Comparison of ENCODE assay signal across 32 mouse cellular contexts in genomic region chr11:70291235-70291634, GRCm38 (mm10). TPM values are rescaled to one million over a fixed set of nuclear protein-coding genes. Genes with fewer than 3 reads are reported as not detected.
DNase-seq lines count a peak whose midpoint lies in the region; ATAC-seq and TF ChIP-seq lines count a peak whose summit lies in the region.
"Had no signal": no experiment of that assay in that cellular context is flagged by ENCODE, and none has a peak within 500 bp of the region (broad histone marks: within the 10 kb centered on the region; RNA-seq: fewer than 3 reads in every experiment).

No protein-coding gene starts in this region.

- H3K9ac ChIP-seq in forebrain, embryonic 16.5 days (replicated peaks; ENCODE audit: low read depth, low read length), result no peak overlapping the region
- H3K9ac ChIP-seq: embryonic facial prominence, embryonic 13.5 days; forebrain, embryonic 15.5 days; heart, embryonic 13.5 days; hindbrain, embryonic 14.5 days; liver, embryonic 14.5 days; lung, embryonic 14.5 days had no signal

- ATAC-seq in forebrain, embryonic 16.5 days, result no peak
- ATAC-seq: activated CD4-positive, CD25-positive, alpha-beta regulatory T cell, adult 4 months; forebrain, embryonic 15.5 days; intestine, postnatal 0 days had no signal

- no peaks in the 10 kb centered on the region for H3K36me3 ChIP-seq in testis, adult 2 months (ENCODE audit: control insufficient read depth, insufficient read depth, low read length)
- no peaks in the 10 kb centered on the region for H3K36me3 ChIP-seq in forebrain, embryonic 16.5 days (ENCODE audit: control insufficient read depth, insufficient read depth)
- H3K36me3 ChIP-seq: embryonic facial prominence, embryonic 13.5 days; forebrain, embryonic 10.5 days; forebrain, embryonic 15.5 days; heart, embryonic 13.5 days had no signal

- H3K4me2 ChIP-seq in forebrain, embryonic 16.5 days (ENCODE audit: low read length), result no peak overlapping the region
- H3K4me2 ChIP-seq: embryonic facial prominence, embryonic 13.5 days; forebrain, embryonic 15.5 days; heart, embryonic 13.5 days; hindbrain, embryonic 14.5 days; lung, embryonic 14.5 days had no signal

- WGBS in forebrain, embryonic 16.5 days, result 82% methylated on average over 6 of the region's 6 CpGs

- no peak for TF ChIP-seq CTCF in testis, adult 2 months (IDR thresholded peaks at IDR 0.05; ENCODE audit: control insufficient read depth, insufficient read depth, insufficient replicate concordance, low read depth, low read length)

- H3K4me3 ChIP-seq in testis, adult 2 months (ENCODE audit: control insufficient read depth, low read depth, low read length), result peak overlapping the region; percentile 67
- no peak overlapping the region for H3K4me3 ChIP-seq in forebrain, embryonic 16.5 days (replicated peaks; ENCODE audit: low read length)
- H3K4me3 ChIP-seq: embryonic facial prominence, embryonic 13.5 days; forebrain, embryonic 10.5 days; forebrain, embryonic 15.5 days; gastrocnemius, adult 2 months; heart, embryonic 13.5 days; megakaryocyte, embryonic 14.5 days had no signal

- peaks cover 6% of the 10 kb centered on the region for H3K4me1 ChIP-seq in testis, adult 2 months (ENCODE audit: control insufficient read depth, insufficient read depth, low read length)
- no peaks in the 10 kb centered on the region for H3K4me1 ChIP-seq in forebrain, embryonic 16.5 days (replicated peaks; ENCODE audit: control insufficient read depth, insufficient read depth, low read length)
- H3K4me1 ChIP-seq: embryonic facial prominence, embryonic 13.5 days; forebrain, embryonic 15.5 days had no signal

- no peaks in the 10 kb centered on the region for H3K27me3 ChIP-seq in testis, adult 2 months (ENCODE audit: control insufficient read depth, insufficient read depth, low read length)
- no peaks in the 10 kb centered on the region for H3K27me3 ChIP-seq in forebrain, embryonic 16.5 days (replicated peaks; ENCODE audit: control insufficient read depth, insufficient read depth, low read length)
- H3K27me3 ChIP-seq: embryonic facial prominence, embryonic 13.5 days; forebrain, embryonic 15.5 days; heart, embryonic 13.5 days; megakaryocyte, embryonic 14.5 days had no signal

- H3K27ac ChIP-seq in testis, adult 2 months (ENCODE audit: control insufficient read depth, insufficient read depth, low read depth, low read length), result peak overlapping the region; percentile 50
- no peak overlapping the region for H3K27ac ChIP-seq in forebrain, embryonic 16.5 days (ENCODE audit: low read length)
- H3K27ac ChIP-seq: embryonic facial prominence, embryonic 13.5 days; forebrain, embryonic 10.5 days; forebrain, embryonic 15.5 days; gastrocnemius, adult 2 months; heart, embryonic 13.5 days; hindbrain, embryonic 14.5 days; liver, embryonic 14.5 days had no signal

- no peaks in the 10 kb centered on the region for H3K9me3 ChIP-seq in forebrain, embryonic 16.5 days (ENCODE audit: control insufficient read depth, low read length)
- H3K9me3 ChIP-seq: embryonic facial prominence, embryonic 13.5 days; forebrain, embryonic 10.5 days; forebrain, embryonic 15.5 days; heart, embryonic 13.5 days had no signal

- DNase-seq in testis, postnatal 14 days (ENCODE audit: low spot score), result no peak
- DNase-seq in naive thymus-derived CD4-positive, alpha-beta T cell, adult 2 months (ENCODE audit: low read depth), result peak; percentile 46
- peak; percentile 68 for DNase-seq in thymus, postnatal 25 days
- no peak for DNase-seq in kidney, adult 11 months
- DNase-seq in right cerebral cortex, adult 2 months (ENCODE audit: low spot score in 2 of 2), result no peak
- DNase-seq: adrenal gland, adult 2 months; cerebellum, adult 9-10 months; cerebellum, postnatal 36 days; gastrocnemius, adult 2 months; gastrocnemius, postnatal 36 days; heart, postnatal 10 days; kidney, postnatal 14 days; layer of hippocampus, adult 9-11 months; liver; lung, postnatal 14 days; midbrain, embryonic 14.5 days; right cerebral cortex, postnatal 4 days had no signal

- no peak for TF ChIP-seq POLR2A in testis, adult 2 months (IDR thresholded peaks at IDR 0.05; ENCODE audit: control insufficient read depth, low read depth, low read length)

RNA-seq across cellular contexts. Expression of gene Alox12e, which starts 31.2 kb away (rescaled TPM):
- 0.12 TPM in 1 of 2 replicates, not detected in the other for polyA plus RNA-seq in testis, adult 2 months (2012; rRNA removed)
- polyA plus RNA-seq in forebrain, embryonic 16.5 days (2015; fragmentation: Nextera tagmentation; extraction: Ambion mirVana), result not detected in 2 replicates
- polyA plus RNA-seq: activated CD4-positive, CD25-positive, alpha-beta regulatory T cell, adult 4 months; forebrain, embryonic 10.5 days; forebrain, embryonic 15.5 days; heart, embryonic 13.5 days; hindbrain, embryonic 14.5 days; intestine, postnatal 0 days; kidney, embryonic 14.5 days; limb, embryonic 11.5 days; lung, embryonic 14.5 days; midbrain, embryonic 14.5 days; neural tube, embryonic 11.5 days had no signal

RNA-seq across cellular contexts. Expression of gene Alox12, which starts 36.1 kb away (rescaled TPM):
- polyA plus RNA-seq in testis, adult 2 months (2012; rRNA removed), result 4.2 and 4.8 TPM in 2 replicates
- polyA plus RNA-seq in forebrain, embryonic 16.5 days (2015; fragmentation: Nextera tagmentation; extraction: Ambion mirVana), result 0.42 and 0.82 TPM in 2 replicates
- polyA plus RNA-seq: activated CD4-positive, CD25-positive, alpha-beta regulatory T cell, adult 4 months had no signal

RNA-seq across cellular contexts. Expression of gene Rnasek, which starts 51.6 kb away (rescaled TPM):
- polyA plus RNA-seq in testis, adult 2 months (2012; rRNA removed), result 112 and 119 TPM in 2 replicates
- polyA plus RNA-seq in forebrain, embryonic 16.5 days (2015; fragmentation: Nextera tagmentation; extraction: Ambion mirVana), result 287 and 291 TPM in 2 replicates

RNA-seq across cellular contexts. Expression of gene Gm21988, which starts 51.6 kb away (rescaled TPM):
- polyA plus RNA-seq in testis, adult 2 months (2012; rRNA removed), result 3.4 and 3.7 TPM in 2 replicates
- polyA plus RNA-seq in forebrain, embryonic 16.5 days (2015; fragmentation: Nextera tagmentation; extraction: Ambion mirVana), result 13.2 and 14.6 TPM in 2 replicates

RNA-seq across cellular contexts. Expression of gene 0610010K14Rik, which starts 53.5 kb away (rescaled TPM):
- 26.6 and 27.7 TPM in 2 replicates for polyA plus RNA-seq in testis, adult 2 months (2012; rRNA removed)
- 174 and 180 TPM in 2 replicates for polyA plus RNA-seq in forebrain, embryonic 16.5 days (2015; fragmentation: Nextera tagmentation; extraction: Ambion mirVana)

Comparison
In these comparisons a context has a peak if more than half of its experiments do, and no peak if none do; other contexts are left out.
1. DNase-seq: peak in naive thymus-derived CD4-positive, alpha-beta T cell, adult 2 months (single experiment) and thymus, postnatal 25 days (single experiment); none in testis, postnatal 14 days (single experiment), kidney, adult 11 months (single experiment) and right cerebral cortex, adult 2 months (0 of 2).